Mouse (Mus musculus) ovary, postnatal 10 days (tissue): ENCODE measurements around the gene Rab26.

Source experiments
- DNase-seq: peaks from one replicate; pipeline ENCODE4 v3.0.0; 2022; ENCODE audit warnings: low spot score

The Rab26 gene

DNA sequence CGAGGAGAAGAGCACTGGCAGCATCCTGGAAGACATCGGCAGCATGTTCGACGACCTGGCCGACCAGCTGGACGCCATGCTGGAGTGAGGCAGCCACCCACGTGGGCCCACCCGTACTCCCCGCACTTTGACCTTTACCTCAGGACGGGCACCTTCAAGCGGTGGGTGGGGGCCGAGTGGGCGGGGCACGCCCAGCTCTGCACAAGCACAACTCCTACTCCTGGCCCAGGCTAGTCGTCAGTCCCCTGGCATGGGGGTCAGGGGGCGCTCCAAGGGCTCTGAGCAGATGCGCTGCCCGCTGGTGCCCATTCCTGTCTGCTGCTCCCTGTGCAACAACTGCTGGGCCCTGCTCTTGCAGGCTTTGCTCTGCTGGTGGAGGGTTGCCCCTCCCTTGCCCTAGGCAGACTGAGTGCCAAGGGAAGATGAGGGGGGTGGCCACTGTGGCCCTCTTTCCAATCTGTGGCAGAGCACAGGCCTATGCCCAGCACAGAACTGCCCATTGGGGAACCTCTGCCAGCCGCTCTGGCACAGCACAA lies 26.8 kb downstream of the Rab26 start:
- no peak for DNase-seq

GRCm38 (mm10) chr17:24506332-24507070 lies 27.5 kb downstream of the Rab26 start:
- no peak for DNase-seq

DNA sequence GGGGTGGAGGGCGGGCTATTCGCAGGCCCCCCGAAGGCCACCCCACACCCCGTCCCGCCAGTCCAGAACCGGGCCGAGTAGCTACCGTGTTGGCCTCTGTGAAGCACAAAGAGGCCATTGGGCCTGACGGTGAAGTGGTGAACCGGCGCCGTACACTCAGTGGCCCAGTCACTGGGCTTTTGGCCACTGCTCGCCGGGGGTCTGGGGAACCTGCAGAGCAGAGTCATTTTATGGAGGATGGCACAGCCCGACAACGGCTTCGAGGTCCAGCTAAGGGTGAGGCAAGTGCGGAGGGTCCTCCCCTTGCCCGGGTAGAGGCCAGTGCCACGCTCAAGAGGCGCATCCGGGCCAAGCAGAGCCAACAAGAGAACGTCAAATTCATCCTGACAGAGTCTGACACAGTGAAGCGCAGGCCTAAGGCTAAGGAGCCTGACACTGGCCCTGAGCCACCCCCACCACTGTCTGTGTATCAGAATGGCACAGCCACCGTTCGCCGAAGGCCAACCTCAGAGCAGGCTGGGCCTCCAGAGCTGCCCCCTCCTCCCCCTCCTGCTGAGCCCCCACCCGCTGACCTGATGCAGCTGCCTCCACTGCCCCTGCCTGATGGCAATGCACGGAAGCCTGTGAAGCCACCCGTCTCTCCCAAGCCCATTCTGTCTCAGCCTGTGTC lies 28.6 kb downstream of the Rab26 start:
- DNase-seq = no peak

DNA sequence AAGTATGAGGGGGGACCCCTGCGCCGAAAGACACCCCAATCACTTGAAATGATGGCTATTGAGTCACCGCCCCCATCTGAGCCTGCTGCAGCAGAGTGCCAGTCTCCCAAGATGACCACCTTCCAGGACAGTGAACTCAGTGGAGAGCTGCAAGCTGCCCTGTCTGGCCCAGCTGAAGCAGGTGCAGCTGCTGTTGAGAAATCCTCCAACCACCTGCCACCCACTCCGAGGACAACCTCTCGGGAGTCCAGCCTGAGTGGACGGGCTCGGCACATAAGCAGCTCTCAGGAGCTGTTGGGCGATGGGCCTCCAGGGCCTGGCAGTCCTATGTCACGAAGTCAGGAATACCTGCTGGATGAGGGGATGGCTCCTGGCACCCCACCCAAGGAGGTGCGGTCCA lies 29.9 kb downstream of the Rab26 start:
- no peak for DNase-seq

DNA sequence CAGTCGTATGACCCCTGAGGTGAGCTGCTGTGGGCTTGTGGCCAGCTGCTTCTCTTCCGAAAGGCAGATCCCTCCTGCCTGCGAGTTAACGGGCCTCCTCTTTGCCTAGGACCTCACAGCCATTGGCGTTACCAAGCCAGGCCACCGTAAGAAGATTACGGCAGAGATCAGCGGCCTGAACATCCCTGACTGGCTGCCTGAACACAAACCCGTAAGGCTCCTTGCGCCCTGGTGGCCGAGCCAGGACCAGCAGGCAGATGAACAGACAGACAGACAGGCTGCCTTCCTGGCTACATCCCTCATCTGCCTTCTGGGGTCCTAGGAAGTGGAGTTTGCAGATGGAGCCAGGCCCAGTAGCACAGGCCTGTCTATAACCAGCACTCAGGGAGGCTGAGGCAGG lies 31.8 kb downstream of the Rab26 start:
- DNase-seq = no peak

DNA sequence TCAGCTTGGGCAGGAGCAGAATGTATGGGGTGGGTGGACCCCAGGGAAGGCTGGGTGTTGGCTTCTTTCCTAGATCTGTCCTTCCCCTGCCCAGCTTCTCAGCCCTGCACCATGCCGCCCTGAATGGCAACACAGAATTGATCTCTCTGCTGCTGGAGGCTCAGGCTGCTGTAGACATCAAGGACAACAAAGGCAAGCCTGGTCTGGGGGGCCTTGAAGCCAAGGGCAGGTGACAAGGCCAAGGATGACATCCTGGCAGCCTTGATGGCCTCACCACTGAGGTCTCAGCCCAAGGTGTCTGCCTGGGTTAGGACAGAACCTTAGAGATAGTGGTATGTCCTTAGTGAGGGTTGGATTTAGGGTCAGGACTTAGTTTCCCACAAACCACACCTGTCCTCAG lies 38.0 kb downstream of the Rab26 start:
- DNase-seq = no peak

GRCm38 (mm10) chr17:24495443-24495842 lies 38.6 kb downstream of the Rab26 start:
- no peak for DNase-seq

GRCm38 (mm10) chr17:24494627-24495335 lies 39.2 kb downstream of the Rab26 start:
- no peak for DNase-seq

DNA sequence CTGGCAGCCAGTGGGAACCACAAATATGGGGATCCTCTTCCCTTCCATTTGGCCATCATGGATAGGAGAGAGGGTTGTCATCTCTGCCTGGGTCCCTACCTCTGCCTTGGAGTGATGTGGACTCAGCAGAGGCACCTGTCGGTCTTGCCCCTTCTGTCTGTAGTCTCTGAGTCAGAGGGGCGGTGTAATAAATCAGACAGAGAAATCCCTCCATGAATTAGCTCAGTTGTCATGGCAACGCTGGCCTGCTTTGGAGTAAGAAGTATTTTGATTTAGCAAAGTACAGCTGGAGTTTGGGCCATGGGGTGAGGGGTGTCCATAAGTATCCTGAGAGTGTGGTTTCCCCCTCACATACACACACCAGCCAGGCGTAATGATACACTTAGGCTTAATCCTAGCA lies 43.6 kb downstream of the Rab26 start:
- no peak for DNase-seq

DNA sequence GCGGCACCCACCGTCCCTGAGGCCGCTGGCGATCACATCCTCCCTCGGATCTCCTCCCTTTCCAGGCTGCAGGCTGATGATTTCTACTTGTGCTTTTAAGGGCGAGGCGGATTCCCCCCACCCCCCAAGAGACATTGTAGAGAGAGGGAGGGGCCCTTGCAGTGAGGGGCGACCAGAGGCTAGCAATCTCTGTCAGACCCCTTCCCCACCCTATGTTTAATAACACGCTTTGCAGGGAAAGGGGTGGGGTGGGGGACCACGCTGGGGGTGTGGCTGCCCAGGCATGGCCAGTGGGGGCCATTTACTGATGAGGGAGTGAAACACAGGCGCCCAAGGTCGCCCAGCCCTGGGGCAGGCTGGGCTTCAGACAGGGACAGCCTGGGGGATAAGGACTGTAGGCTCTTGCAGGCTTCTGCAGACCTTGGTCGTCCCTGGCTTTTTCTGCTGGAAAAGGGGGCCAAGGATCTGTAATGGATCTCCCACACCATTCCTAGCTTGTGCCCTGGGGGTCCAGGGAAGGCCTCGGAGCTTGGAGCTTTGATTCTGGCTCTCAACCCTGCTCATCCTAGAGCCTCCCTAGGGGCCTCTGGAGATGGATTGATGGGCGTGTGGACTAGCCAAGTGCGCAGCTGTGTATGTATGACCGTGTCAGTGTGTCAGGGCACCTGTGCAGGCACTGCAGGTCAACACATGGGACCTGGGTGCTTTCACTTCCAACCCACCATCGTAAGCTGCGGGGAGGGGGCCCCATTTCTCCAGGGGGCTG lies 44.6 kb downstream of the Rab26 start:
- no peak for DNase-seq

GRCm38 (mm10) chr17:24488662-24489264 lies 45.2 kb downstream of the Rab26 start:
- DNase-seq = no peak

GRCm38 (mm10) chr17:24488186-24488661 lies 45.8 kb downstream of the Rab26 start, which contains the start of gene Caskin1:
TSS of gene Caskin1 (plus strand) at chr17:24488601.
- no peak for DNase-seq

DNA sequence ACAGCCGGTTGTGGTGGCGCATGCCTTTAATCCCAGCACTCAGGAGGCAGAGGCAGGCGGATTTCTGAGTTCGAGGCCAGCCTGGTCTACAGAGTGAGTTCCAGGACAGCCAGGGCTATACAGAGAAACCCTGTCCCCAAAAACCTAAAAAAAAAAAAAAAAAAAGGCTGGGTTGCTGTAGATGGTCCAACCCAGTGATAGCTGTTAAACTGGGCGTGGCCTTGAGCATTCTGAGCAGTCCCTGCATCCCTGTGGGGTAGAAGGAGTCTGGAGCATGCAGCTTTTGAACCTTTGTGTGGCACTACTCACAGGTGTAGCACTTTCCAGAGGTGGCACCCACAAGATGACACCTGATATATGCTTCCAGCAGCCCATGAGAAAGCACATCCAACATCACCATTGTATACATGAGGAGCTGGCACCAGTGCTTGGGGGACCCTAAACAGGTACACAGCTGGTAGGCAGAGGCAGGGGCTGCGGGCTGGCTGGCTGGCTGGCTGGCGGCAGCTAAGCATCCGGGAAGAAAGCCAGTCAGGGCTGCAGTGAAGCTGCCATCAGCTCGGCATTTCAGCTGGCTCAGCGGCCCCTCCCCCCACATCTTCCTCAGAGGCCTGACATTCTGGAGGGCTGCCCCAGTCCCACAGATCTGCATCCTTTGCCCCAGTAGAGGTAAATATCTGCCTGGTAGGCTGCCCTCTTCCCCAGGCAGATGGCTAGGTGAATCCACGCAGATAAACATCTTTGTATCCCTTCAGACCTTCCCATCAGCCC lies 48.7 kb downstream of the Rab26 start:
- no peak for DNase-seq

GRCm38 (mm10) chr17:24483495-24483894 lies 50.5 kb downstream of the Rab26 start:
- DNase-seq = no peak

DNA sequence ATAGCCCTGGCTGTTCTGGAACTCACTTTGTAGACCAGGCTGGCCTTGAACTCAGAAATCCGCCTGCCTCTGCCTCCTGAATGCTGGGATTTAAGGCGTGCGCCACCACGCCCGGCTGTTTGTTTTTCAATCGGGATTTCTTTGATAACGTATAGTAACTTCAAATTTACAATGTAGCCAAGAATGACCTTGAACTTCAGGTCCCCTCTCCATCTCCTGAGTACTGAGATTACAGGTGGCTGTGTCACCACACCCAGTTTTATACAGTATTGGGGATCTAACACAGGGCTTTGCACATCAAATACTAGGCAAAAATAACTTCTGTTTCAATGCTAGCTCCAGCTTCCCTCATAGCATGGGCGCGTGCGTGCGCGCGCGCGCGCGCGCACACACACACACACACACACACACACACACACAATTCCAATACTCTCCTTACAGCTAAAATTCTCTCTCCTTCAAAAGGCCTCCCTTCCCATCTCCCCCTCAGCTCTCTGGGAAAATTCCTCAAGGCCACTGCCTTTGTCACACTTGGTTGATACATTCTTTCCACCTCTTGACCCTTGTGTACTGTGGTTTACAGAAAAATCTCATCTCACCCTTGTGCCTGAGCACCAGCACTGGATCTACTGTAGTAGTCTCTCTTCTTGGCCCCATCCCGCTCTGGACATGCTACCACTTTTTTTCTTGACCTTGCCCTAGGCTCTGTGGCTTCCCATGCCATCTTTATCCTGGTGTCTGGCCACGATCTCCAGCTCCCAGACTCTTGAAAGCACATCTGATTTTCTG lies 52.8 kb downstream of the Rab26 start:
- DNase-seq = no peak

- no peak for DNase-seq
Observed at GRCm38 (mm10) chr17:24480201-24480826, 53.7 kb downstream of the Rab26 start.

GRCm38 (mm10) chr17:24479431-24479830 lies 54.6 kb downstream of the Rab26 start:
- DNase-seq = no peak

- peak; percentile 97 for DNase-seq
Observed at GRCm38 (mm10) chr17:24478663-24479380, 55.2 kb downstream of the Rab26 start, which contains the start of gene Mlst8. TSS of gene Mlst8 (minus strand) at chr17:24479078.
